Mouse (Mus musculus) kidney, adult 2 months (tissue): ENCODE results near the gene Plcl1. TPM values are rescaled to one million over a fixed set of nuclear protein-coding genes. Genes with fewer than 3 reads are reported as not detected.

Experiments used
- DNase-seq: peaks from one replicate; pipeline ENCODE4 v3.0.0; 2021
- H3K27ac ChIP-seq: fragments of 200-500 bp; 2 replicates; pipeline ENCODE4 v1.5.1; 2012; ENCODE audit warnings: low read depth, low read length, control low read depth, inconsistent platforms; ENCODE audit not compliant: insufficient read depth
- H3K27me3 ChIP-seq: fragments of 200-500 bp; replicated peaks from 2 replicates; pipeline ENCODE4 v1.6.1; 2012; ENCODE audit warnings: mild to moderate bottlenecking, moderate library complexity, low read length, inconsistent platforms; ENCODE audit not compliant: control insufficient read depth, insufficient read depth
- H3K36me3 ChIP-seq: fragments of 200-500 bp; 2 replicates; pipeline ENCODE4 v1.6.1; 2012; ENCODE audit warnings: mild to moderate bottlenecking, moderate library complexity, low read length, inconsistent platforms; ENCODE audit not compliant: control insufficient read depth, insufficient read depth
- H3K4me1 ChIP-seq: fragments of 200-500 bp; 2 replicates; pipeline ENCODE4 v1.6.1; 2011; ENCODE audit warnings: low read length; ENCODE audit not compliant: control insufficient read depth, insufficient read depth
- H3K4me3 ChIP-seq: fragments of 200-500 bp; 2 replicates; pipeline ENCODE4 v1.5.1; 2011; ENCODE audit warnings: mild to moderate bottlenecking, low read depth, low read length, control low read depth; ENCODE audit not compliant: insufficient read depth
- CTCF ChIP-seq: fragments of 200-500 bp; conservative IDR thresholded peaks from 2 replicates; pipeline ENCODE4 v1.5.1; 2011; ENCODE audit warnings: low read depth, mild to moderate bottlenecking, control low read depth, low read length, moderate library complexity, mixed read lengths; ENCODE audit not compliant: insufficient read depth, insufficient read length
- POLR2A ChIP-seq: fragments of 200-500 bp; IDR thresholded peaks from one replicate; pipeline ENCODE4 v1.6.1; 2011; ENCODE audit warnings: low read depth, low read length, control low read depth
- WGBS: fragments of 180-500 bp; shearing (Covaris S2); methylation state at CpG from one replicate; pipeline ENCODE4 v1.1.7; 2018; 5-methylcytosine and 5-hydroxymethylcytosine counted together
- polyA plus RNA-seq: library from polyadenylated mRNA; depleted of rRNA; stranded (reverse); fragments of >200 nt; gene quantifications from 2 replicates; pipeline ENCODE4 v1.2.3, GENCODE M21; 2012; rRNA removed

Gene Plcl1
- polyA plus RNA-seq, 1 experiment = 4.2 TPM

DNA sequence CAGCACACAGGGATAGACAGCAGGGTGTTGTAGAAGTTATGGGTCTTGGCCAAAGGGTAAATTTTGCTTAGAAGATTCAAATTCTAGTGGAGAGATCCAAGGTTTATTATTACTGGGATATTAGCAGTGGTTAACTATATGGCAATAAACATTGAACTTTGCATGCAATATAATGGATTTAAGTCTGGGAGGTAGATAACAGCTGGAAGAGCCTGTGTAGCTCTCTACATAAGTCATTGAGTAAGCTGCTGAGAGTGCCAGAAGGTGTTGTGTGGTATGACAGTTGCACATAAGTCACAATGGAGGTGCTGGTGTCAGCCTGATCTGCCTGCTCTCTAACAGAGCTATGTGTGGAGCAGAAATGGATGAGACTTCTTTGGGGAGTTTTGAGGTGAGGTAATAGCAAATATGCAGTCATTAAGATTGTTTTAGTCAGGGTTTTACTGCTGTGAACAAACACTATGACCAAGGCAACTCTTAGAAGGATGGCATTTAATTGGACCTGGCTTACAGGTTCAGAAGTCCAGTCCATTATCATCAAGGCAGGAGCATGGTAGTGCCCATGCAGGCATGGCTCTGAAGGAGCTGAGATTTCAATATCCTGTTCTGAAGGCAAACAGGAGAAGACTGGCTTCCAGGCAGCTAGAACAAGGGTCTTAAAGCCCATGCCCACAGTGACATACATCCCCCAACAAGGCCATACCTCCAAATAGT lies 364.5 kb downstream of the Plcl1 start:
- Histone ChIP-seq H3K27ac (no peak overlapping the region), H3K36me3 (no peaks in the 10 kb centered on the region), H3K4me3 (no peak overlapping the region), H3K27me3 (no peaks in the 10 kb centered on the region), H3K4me1 (no peaks in the 10 kb centered on the region)
- no peak for DNase-seq
- TF ChIP-seq POLR2A = no peak
- no peak for TF ChIP-seq CTCF

DNA sequence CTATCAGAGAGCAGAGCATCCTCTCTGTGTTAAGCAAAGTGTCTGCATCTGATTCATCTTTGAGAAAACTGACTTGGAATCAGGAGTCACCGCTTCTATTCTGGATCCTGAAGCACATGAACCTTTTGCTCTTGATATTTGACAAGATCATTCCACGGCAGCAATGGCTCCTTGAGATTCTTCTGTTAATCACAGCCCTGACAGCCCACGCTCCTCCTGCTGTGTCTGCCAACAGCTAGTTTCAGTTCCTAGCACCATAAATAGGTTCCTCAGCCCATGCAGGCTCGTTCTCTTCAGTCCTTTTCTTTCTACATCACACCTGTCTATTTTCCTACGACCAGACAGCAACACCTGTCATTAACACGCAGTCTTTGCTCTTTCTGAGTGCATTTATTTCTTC lies 387.1 kb downstream of the Plcl1 start:
- DNase-seq = no peak

More for the DNA sequence above, 387.1 kb downstream of the Plcl1 start:
- no peaks in the 10 kb centered on the region for H3K27me3 ChIP-seq
- WGBS = 67% methylated on average over 6 of the region's 6 CpGs
- no peak overlapping the region for H3K27ac ChIP-seq
- H3K36me3 ChIP-seq = no peaks in the 10 kb centered on the region
- no peak overlapping the region for H3K4me3 ChIP-seq
- no peak for TF ChIP-seq CTCF
- TF ChIP-seq POLR2A = no peak
- no peaks in the 10 kb centered on the region for H3K4me1 ChIP-seq

Other genes starting within 250 kb of the Plcl1 start
- gene Rftn2, start 179.1 kb upstream of the Plcl1 start, polyA plus RNA-seq = 1.7 and 2.2 TPM in 2 replicates
- 1.6 and 1.9 TPM in 2 replicates for gene Mars2, start 168.7 kb upstream of the Plcl1 start, polyA plus RNA-seq
- gene Boll, start 42.5 kb upstream of the Plcl1 start, polyA plus RNA-seq = 0.09 and 0.26 TPM in 2 replicates